ENCODE assay signal across 17 mouse cellular contexts in the genomic region with DNA sequence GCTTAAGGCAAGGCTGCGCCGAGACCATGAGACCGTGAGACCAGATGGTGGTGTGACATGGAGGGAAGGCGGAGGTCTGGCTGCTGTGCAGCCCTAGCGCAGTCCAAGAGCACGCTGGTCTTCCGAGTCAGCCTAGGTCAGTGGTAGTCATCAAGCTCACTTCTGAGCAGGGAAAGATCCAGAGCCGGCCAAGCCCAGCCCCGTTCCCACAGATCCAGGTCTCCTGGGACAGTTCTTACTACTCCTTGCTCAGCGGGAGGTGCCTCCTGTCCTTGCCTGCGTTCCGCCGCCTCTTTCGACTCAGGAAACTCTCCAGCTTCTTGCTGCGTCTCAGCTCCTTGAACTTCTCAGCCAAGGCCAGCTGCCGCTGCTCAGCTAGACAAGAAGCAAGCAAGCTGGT. TPM values are rescaled to one million over a fixed set of nuclear protein-coding genes. Genes with fewer than 3 reads are reported as not detected.
DNase-seq lines count a peak whose midpoint lies in the region; ATAC-seq and TF ChIP-seq lines count a peak whose summit lies in the region.
"Had no signal": no experiment of that assay in that cellular context is flagged by ENCODE, and none has a peak within 500 bp of the region (broad histone marks: within the 10 kb centered on the region; RNA-seq: fewer than 3 reads in every experiment).

No protein-coding gene starts in this region.

- H3K27ac ChIP-seq in gastrocnemius, adult 2 months, result peak overlapping the region; percentile 40
- H3K27ac ChIP-seq in lung, postnatal 0 days (ENCODE audit: low read length), result no peak overlapping the region
- H3K27ac ChIP-seq: hindbrain, embryonic 14.5 days; liver, embryonic 12.5 days; lung, embryonic 15.5 days; stomach, embryonic 15.5 days had no signal

- H3K4me3 ChIP-seq in gastrocnemius, adult 2 months, result 0 out of 2 replicates have a peak overlapping the region, but pooled peaks have one; percentile 2
- no peak overlapping the region for H3K4me3 ChIP-seq in lung, postnatal 0 days (ENCODE audit: low read depth, low read length)
- H3K4me3 ChIP-seq: liver, embryonic 12.5 days; lung, embryonic 15.5 days; stomach, embryonic 15.5 days had no signal

- H3K9me3 ChIP-seq in lung, postnatal 0 days (ENCODE audit: low read length), result no peaks in the 10 kb centered on the region
- H3K9me3 ChIP-seq: liver, embryonic 12.5 days; lung, embryonic 15.5 days; stomach, embryonic 15.5 days had no signal

- 80% methylated on average over 16 of the region's 16 CpGs for WGBS in lung, postnatal 0 days

- H3K36me3 ChIP-seq in lung, postnatal 0 days (ENCODE audit: insufficient read depth, low read length), result peaks cover 30% of the 10 kb centered on the region

- H3K27me3 ChIP-seq in lung, postnatal 0 days (replicated peaks; ENCODE audit: insufficient read depth, low read length), result no peaks in the 10 kb centered on the region
- H3K27me3 ChIP-seq: liver, embryonic 12.5 days; lung, embryonic 15.5 days; stomach, embryonic 15.5 days had no signal

- intact Hi-C loops in gastrocnemius, adult 2 months (cut with DNase I), result no loop called here
- intact Hi-C loops in gastrocnemius, postnatal 14 days (cut with DNase I; ENCODE audit: low total_unique reads), result no loop called here
- intact Hi-C loops in heart, postnatal 36 days (cut with DNase I), result no loop called here

- peak; percentile 68 for DNase-seq in adrenal gland, adult 2 months
- DNase-seq in adrenal gland, postnatal 4 days (ENCODE audit: low spot score in 2 of 2), result no peak
- peak; percentile 40 for DNase-seq in gastrocnemius, adult 2 months
- DNase-seq in gastrocnemius, postnatal 14 days, result no peak
- no peak for DNase-seq in lung, postnatal 0 days (ENCODE audit: low spot score)
- no peak for DNase-seq in lung, postnatal 25 days (ENCODE audit: low spot score)
- peak; percentile 26 to 31 for DNase-seq in heart, postnatal 36 days
- no peak for DNase-seq in right cerebral cortex, adult 2 months (ENCODE audit: low spot score in 2 of 2)
- DNase-seq: cerebellum, postnatal 36 days; layer of hippocampus, postnatal 36 days; spleen, adult 18-20 months; thymus, postnatal 25 days had no signal

- TF ChIP-seq EP300 in lung, postnatal 0 days (IDR thresholded peaks at IDR 0.05), result no peak

- no peak overlapping the region for H3K9ac ChIP-seq in lung, postnatal 0 days (replicated peaks; ENCODE audit: low read depth)
- H3K9ac ChIP-seq: hindbrain, embryonic 14.5 days; liver, embryonic 12.5 days; lung, embryonic 15.5 days; stomach, embryonic 15.5 days had no signal

- no peak for TF ChIP-seq CTCF in gastrocnemius, adult 2 months (IDR thresholded peaks at IDR 0.05)
- TF ChIP-seq CTCF in lung, postnatal 0 days (IDR thresholded peaks at IDR 0.05), result no peak

- no peak overlapping the region for H3K4me2 ChIP-seq in lung, postnatal 0 days (replicated peaks; ENCODE audit: low read depth, low read length)
- H3K4me2 ChIP-seq: hindbrain, embryonic 14.5 days; liver, embryonic 12.5 days; lung, embryonic 15.5 days; stomach, embryonic 15.5 days had no signal

- H3K4me1 ChIP-seq in lung, postnatal 0 days (ENCODE audit: insufficient read depth, low read depth, low read length), result no peaks in the 10 kb centered on the region
- H3K4me1 ChIP-seq: stomach, embryonic 15.5 days had no signal

- ATAC-seq in lung, postnatal 0 days, result peak; percentile 43
- ATAC-seq: intestine, postnatal 0 days; liver, embryonic 12.5 days had no signal

RNA-seq across cellular contexts. Expression of a gene that starts 6.4 kb away (rescaled TPM):
- total RNA-seq in adrenal gland, adult 2 months (2021), result 10 to 100 TPM; 24.2 to 28.5 TPM
- 21.7 and 23.8 TPM in 2 replicates for polyA plus RNA-seq in adrenal gland, adult 2 months (2012; rRNA removed)
- 10 to 100 TPM; 25.2 to 26.9 TPM for total RNA-seq in adrenal gland, postnatal 4 days (2021)
- 10 to 100 TPM in 1 of 2 experiments, 1 to 10 TPM in 1; 7.9 to 12.6 TPM for total RNA-seq in gastrocnemius, adult 2 months (2021)
- total RNA-seq in gastrocnemius, postnatal 14 days (2021), result 10 to 100 TPM in 1 of 2 experiments, 1 to 10 TPM in 1; 9.5 to 11.8 TPM
- polyA plus RNA-seq in lung, postnatal 0 days (2015; fragmentation: Nextera tagmentation; extraction: Ambion mirVana), result 35.2 and 38.5 TPM in 2 replicates
- total RNA-seq in heart, postnatal 36 days (2021), result 10 to 100 TPM in 1 of 2 experiments, 1 to 10 TPM in 1; 9.5 to 10.7 TPM

RNA-seq across cellular contexts. Expression of a gene that starts 10.9 kb away (rescaled TPM):
- 100 to 1,000 TPM; 106 to 114 TPM for total RNA-seq in adrenal gland, adult 2 months (2021)
- polyA plus RNA-seq in adrenal gland, adult 2 months (2012; rRNA removed), result 44.9 and 50.8 TPM in 2 replicates
- 10 to 100 TPM; 83.2 to 87.1 TPM for total RNA-seq in adrenal gland, postnatal 4 days (2021)
- total RNA-seq in gastrocnemius, adult 2 months (2021), result 10 to 100 TPM; 34.6 to 49.1 TPM
- total RNA-seq in gastrocnemius, postnatal 14 days (2021), result 10 to 100 TPM; 46.2 to 57.6 TPM
- polyA plus RNA-seq in lung, postnatal 0 days (2015; fragmentation: Nextera tagmentation; extraction: Ambion mirVana), result 113 and 114 TPM in 2 replicates
- total RNA-seq in heart, postnatal 36 days (2021), result 10 to 100 TPM; 48.0 to 49.3 TPM

RNA-seq across cellular contexts. Expression of a gene that starts 13.0 kb away (rescaled TPM):
- total RNA-seq in adrenal gland, adult 2 months (2021), result 10 to 100 TPM; 57.5 to 64.0 TPM
- 78.2 and 100 TPM in 2 replicates for polyA plus RNA-seq in adrenal gland, adult 2 months (2012; rRNA removed)
- 100 to 1,000 TPM; 102 to 107 TPM for total RNA-seq in adrenal gland, postnatal 4 days (2021)
- total RNA-seq in gastrocnemius, adult 2 months (2021), result 100 to 1,000 TPM in 1 of 2 experiments, 10 to 100 TPM in 1; 83.0 to 108 TPM
- total RNA-seq in gastrocnemius, postnatal 14 days (2021), result 100 to 1,000 TPM; 150 to 154 TPM
- 96.7 and 111 TPM in 2 replicates for polyA plus RNA-seq in lung, postnatal 0 days (2015; fragmentation: Nextera tagmentation; extraction: Ambion mirVana)
- 10 to 100 TPM; 85.5 to 87.7 TPM for total RNA-seq in heart, postnatal 36 days (2021)

RNA-seq across cellular contexts. Expression of a gene that starts 17.6 kb away (rescaled TPM):
- 10 to 100 TPM; 28.6 to 36.3 TPM for total RNA-seq in adrenal gland, adult 2 months (2021)
- 52.6 and 53.3 TPM in 2 replicates for polyA plus RNA-seq in adrenal gland, adult 2 months (2012; rRNA removed)
- 10 to 100 TPM; 88.3 to 97.5 TPM for total RNA-seq in adrenal gland, postnatal 4 days (2021)
- 1 to 10 TPM; 2.9 to 5.6 TPM for total RNA-seq in gastrocnemius, adult 2 months (2021)
- total RNA-seq in gastrocnemius, postnatal 14 days (2021), result 10 to 100 TPM; 20.1 to 25.5 TPM
- polyA plus RNA-seq in lung, postnatal 0 days (2015; fragmentation: Nextera tagmentation; extraction: Ambion mirVana), result 21.8 and 22.1 TPM in 2 replicates
- 10 to 100 TPM; 20.7 to 23.8 TPM for total RNA-seq in heart, postnatal 36 days (2021)

RNA-seq across cellular contexts. Expression of a gene that starts 21.7 kb away (rescaled TPM):
- 100 to 1,000 TPM in 1 of 2 experiments, 10 to 100 TPM in 1; 82.9 to 113 TPM for total RNA-seq in adrenal gland, adult 2 months (2021)
- 343 and 456 TPM in 2 replicates for polyA plus RNA-seq in adrenal gland, adult 2 months (2012; rRNA removed)
- total RNA-seq in adrenal gland, postnatal 4 days (2021), result 100 to 1,000 TPM; 109 to 135 TPM
- total RNA-seq in gastrocnemius, adult 2 months (2021), result 100 to 1,000 TPM in 1 of 2 experiments, 10 to 100 TPM in 1; 82.7 to 120 TPM
- 100 to 1,000 TPM; 102 to 107 TPM for total RNA-seq in gastrocnemius, postnatal 14 days (2021)
- 69.2 and 88.6 TPM in 2 replicates for polyA plus RNA-seq in lung, postnatal 0 days (2015; fragmentation: Nextera tagmentation; extraction: Ambion mirVana)
- total RNA-seq in heart, postnatal 36 days (2021), result 100 to 1,000 TPM; 130 to 134 TPM

Comparison
In these comparisons a context has a peak if more than half of its experiments do, and no peak if none do; other contexts are left out.
1. DNase-seq: peak in adrenal gland, adult 2 months (single experiment), gastrocnemius, adult 2 months (single experiment) and heart, postnatal 36 days (2 of 2); none in adrenal gland, postnatal 4 days (0 of 2), gastrocnemius, postnatal 14 days (single experiment), lung, postnatal 0 days (single experiment), lung, postnatal 25 days (single experiment) and right cerebral cortex, adult 2 months (0 of 2).